In the genomic region with DNA sequence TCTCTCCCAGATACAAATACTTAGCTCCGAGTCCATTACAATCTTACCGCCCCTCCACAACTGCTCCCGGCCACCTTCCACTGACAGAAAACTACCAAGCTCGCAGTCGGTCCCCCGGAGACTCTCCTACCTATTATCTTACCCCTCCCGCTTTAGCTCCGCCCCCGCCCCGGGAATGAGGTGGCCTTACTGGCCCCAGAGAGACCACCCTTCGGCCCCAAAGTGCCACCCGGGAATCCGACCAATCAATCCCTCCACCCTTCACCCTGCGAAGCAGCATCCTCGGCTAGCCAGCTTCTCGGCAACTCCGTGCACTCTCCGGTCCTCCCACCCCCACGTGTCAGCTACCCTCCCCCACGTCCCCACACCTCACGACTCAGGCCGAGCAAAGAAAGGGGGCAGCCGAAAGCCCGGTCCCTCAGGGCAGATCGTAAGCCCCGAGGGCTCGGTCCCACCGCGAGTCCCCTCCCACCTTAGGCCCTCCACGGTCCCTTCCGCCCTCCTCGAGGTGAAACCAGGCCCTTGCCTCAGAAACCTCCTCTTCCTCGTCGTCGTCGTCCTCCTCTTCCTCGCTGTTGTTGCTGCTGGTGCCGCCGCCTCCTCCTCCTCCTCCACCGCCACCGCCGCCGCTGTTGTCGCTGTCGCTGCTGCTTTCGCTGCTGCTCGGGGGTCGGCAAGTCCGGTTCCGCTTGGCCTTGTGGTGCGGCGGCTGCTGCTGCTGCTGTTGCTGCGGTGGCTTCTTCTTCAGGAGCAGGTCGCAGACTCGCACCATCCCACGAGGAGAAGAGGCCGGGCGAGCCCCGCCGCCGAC, we compare ENCODE assay signal across 8 mouse cellular contexts. TPM values are rescaled to one million over a fixed set of nuclear protein-coding genes. Genes with fewer than 3 reads are reported as not detected.
DNase-seq lines count a peak whose midpoint lies in the region; ATAC-seq and TF ChIP-seq lines count a peak whose summit lies in the region.

No protein-coding gene starts in this region.

- no peak for TF ChIP-seq CTCF in liver, embryonic 14.5 days (IDR thresholded peaks at IDR 0.05; ENCODE audit: low read depth)
- TF ChIP-seq CTCF in stomach, postnatal 0 days (IDR thresholded peaks at IDR 0.05; ENCODE audit: low read depth) = peak; percentile 14; the same call in 1 of the 2 replicates

- no peaks in the 10 kb centered on the region for H3K9me3 ChIP-seq in heart, embryonic 12.5 days (replicated peaks)
- H3K9me3 ChIP-seq in liver, embryonic 14.5 days (ENCODE audit: control insufficient read depth, low read length) = no peaks in the 10 kb centered on the region
- no peaks in the 10 kb centered on the region for H3K9me3 ChIP-seq in stomach, postnatal 0 days (ENCODE audit: control insufficient read depth, low read length)

- under 1% methylated on average over 60 of the region's 61 CpGs for WGBS in heart, embryonic 12.5 days
- under 1% methylated on average over 59 of the region's 61 CpGs for WGBS in liver, embryonic 14.5 days (ENCODE audit: insufficient replicate concordance)
- under 1% methylated on average over 50 of the region's 61 CpGs for WGBS in stomach, postnatal 0 days

- H3K27ac ChIP-seq in heart, embryonic 12.5 days (ENCODE audit: poor library complexity, severe bottlenecking) = peak overlapping the region; percentile 100
- H3K27ac ChIP-seq in liver, embryonic 14.5 days = peak overlapping the region; percentile 91
- H3K27ac ChIP-seq in stomach, postnatal 0 days (replicated peaks) = peak overlapping the region; percentile 100

- no peak for TF ChIP-seq EP300 in liver, embryonic 14.5 days (IDR thresholded peaks at IDR 0.05; ENCODE audit: low read depth)
- TF ChIP-seq EP300 in stomach, postnatal 0 days (optimal IDR thresholded peaks at IDR 0.05) = no peak

- peak overlapping the region; percentile 72 for H3K4me2 ChIP-seq in heart, embryonic 12.5 days
- peak overlapping the region; percentile 93 for H3K4me2 ChIP-seq in liver, embryonic 14.5 days (ENCODE audit: low read depth)
- peak overlapping the region; percentile 72 for H3K4me2 ChIP-seq in stomach, postnatal 0 days (replicated peaks; ENCODE audit: low read depth)

- peak overlapping the region; percentile 95 for H3K4me3 ChIP-seq in heart, embryonic 12.5 days
- H3K4me3 ChIP-seq in liver, embryonic 14.5 days (ENCODE audit: insufficient read depth in 1 of 2, low read depth in 2 of 2, low read length in 2 of 2) = peak overlapping the region; percentile 99
- H3K4me3 ChIP-seq in stomach, postnatal 0 days (ENCODE audit: low read depth, low read length) = peak overlapping the region; percentile 84

- peak overlapping the region; percentile 99 for H3K9ac ChIP-seq in heart, embryonic 12.5 days
- peak overlapping the region; percentile 97 for H3K9ac ChIP-seq in liver, embryonic 14.5 days (replicated peaks)
- H3K9ac ChIP-seq in stomach, postnatal 0 days (ENCODE audit: low read length) = peak overlapping the region; percentile 99

- peak; percentile 48 for ATAC-seq in erythroblast, adult 5-6 weeks (replicated peaks; ENCODE audit: low FRiP score, poor library complexity, severe bottlenecking)
- peak; percentile 49 for ATAC-seq in heart, embryonic 12.5 days (ENCODE audit: insufficient number of reproducible peaks, low FRiP score)
- ATAC-seq in liver, embryonic 14.5 days (ENCODE audit: insufficient read depth) = peak; percentile 43
- ATAC-seq in stomach, postnatal 0 days (ENCODE audit: low FRiP score, low TSS enrichment) = peak; percentile 8; the same call in 1 of the 2 replicates

- H3K36me3 ChIP-seq in heart, embryonic 12.5 days = peaks cover 4% of the 10 kb centered on the region; the same call in 1 of the 2 replicates
- H3K36me3 ChIP-seq in liver, embryonic 14.5 days (replicated peaks; ENCODE audit: control insufficient read depth, insufficient read depth, low read depth) = peaks cover 3% of the 10 kb centered on the region; the same call in 1 of the 2 replicates
- H3K36me3 ChIP-seq in stomach, postnatal 0 days (ENCODE audit: control insufficient read depth, insufficient read depth, low read length) = no peaks in the 10 kb centered on the region

- peaks cover 16% of the 10 kb centered on the region for H3K4me1 ChIP-seq in heart, embryonic 12.5 days (replicated peaks)
- peaks cover 4 to 12% of the 10 kb centered on the region in 2 experiments for H3K4me1 ChIP-seq in liver, embryonic 14.5 days (replicated peaks; ENCODE audit: control insufficient read depth in 2 of 2, insufficient read depth in 2 of 2, low read length in 1 of 2)
- no peaks in the 10 kb centered on the region for H3K4me1 ChIP-seq in stomach, postnatal 0 days (replicated peaks; ENCODE audit: control insufficient read depth, insufficient read depth)

- peak; percentile 52 to 54 for DNase-seq in CD8-positive naive resting alpha-beta T cell, adult 2 months (ENCODE audit: low read depth in 2 of 2, low spot score in 2 of 2)
- peak; percentile 45 for DNase-seq in brain, adult 2 months (ENCODE audit: low read depth, low spot score)
- peak; percentile 64 for DNase-seq in kidney, postnatal 10 days
- peak in 1 of 3 experiments; percentile 41 for DNase-seq in liver, embryonic 14.5 days (ENCODE audit: low read depth in 3 of 3, low spot score in 3 of 3)
- peak; percentile 28 to 44 for DNase-seq in natural killer cell, adult 2 months (ENCODE audit: low spot score in 2 of 2)
- DNase-seq in stomach, postnatal 0 days (ENCODE audit: low spot score) = peak; percentile 70

- no peaks in the 10 kb centered on the region for H3K27me3 ChIP-seq in heart, embryonic 12.5 days (replicated peaks)
- H3K27me3 ChIP-seq in liver, embryonic 14.5 days (ENCODE audit: control insufficient read depth, insufficient read depth, low read length) = no peaks in the 10 kb centered on the region
- H3K27me3 ChIP-seq in stomach, postnatal 0 days (ENCODE audit: control insufficient read depth, insufficient read depth, low read length) = no peaks in the 10 kb centered on the region

RNA-seq across cellular contexts. Expression of gene Ankrd17, which starts 1.0 kb away (rescaled TPM):
- 43.3 and 46.3 TPM in 2 replicates for total RNA-seq in erythroblast, adult 5-6 weeks (2015; ENCODE audit: low replicate concordance)
- 75.2 and 99.7 TPM in 2 replicates for total RNA-seq in erythroblast, adult 5-6 weeks (2017; ENCODE audit: low replicate concordance)
- polyA plus RNA-seq in heart, embryonic 12.5 days (2016; fragmentation: Nextera tagmentation; extraction: Ambion mirVana) = 20.9 and 23.6 TPM in 2 replicates
- 12.5 and 14.4 TPM in 2 replicates for polyA plus RNA-seq in liver, embryonic 14.5 days (2012; rRNA removed)
- polyA plus RNA-seq in liver, embryonic 14.5 days (2014; fragmentation: Nextera tagmentation; extraction: Ambion mirVana) = 10.8 and 11.3 TPM in 2 replicates
- 12.5 and 12.9 TPM in 2 replicates for polyA plus RNA-seq in stomach, postnatal 0 days (2015; fragmentation: Nextera tagmentation; extraction: Ambion mirVana)

RNA-seq across cellular contexts. Expression of gene Gm9958, which starts 1.7 kb away (rescaled TPM):
- total RNA-seq in erythroblast, adult 5-6 weeks (2015; ENCODE audit: low replicate concordance) = 6.0 TPM in 1 of 2 replicates, not detected in the other
- not detected in 2 replicates for total RNA-seq in erythroblast, adult 5-6 weeks (2017; ENCODE audit: low replicate concordance)
- polyA plus RNA-seq in heart, embryonic 12.5 days (2016; fragmentation: Nextera tagmentation; extraction: Ambion mirVana) = 3.8 and 4.2 TPM in 2 replicates
- polyA plus RNA-seq in liver, embryonic 14.5 days (2012; rRNA removed) = 1.2 and 1.6 TPM in 2 replicates
- polyA plus RNA-seq in liver, embryonic 14.5 days (2014; fragmentation: Nextera tagmentation; extraction: Ambion mirVana) = 1.7 and 2.0 TPM in 2 replicates
- 4.1 and 5.4 TPM in 2 replicates for polyA plus RNA-seq in stomach, postnatal 0 days (2015; fragmentation: Nextera tagmentation; extraction: Ambion mirVana)
